Mouse (Mus musculus) lung, adult 18-20 months (tissue): ENCODE results near the gene Chpf.

Experiments used
- DNase-seq, 2 experiments: peaks; one replicate each; pipeline ENCODE4 v3.0.0; 2022; ENCODE audit warnings: mixed read lengths in 2 of 2

Chpf gene

DNA sequence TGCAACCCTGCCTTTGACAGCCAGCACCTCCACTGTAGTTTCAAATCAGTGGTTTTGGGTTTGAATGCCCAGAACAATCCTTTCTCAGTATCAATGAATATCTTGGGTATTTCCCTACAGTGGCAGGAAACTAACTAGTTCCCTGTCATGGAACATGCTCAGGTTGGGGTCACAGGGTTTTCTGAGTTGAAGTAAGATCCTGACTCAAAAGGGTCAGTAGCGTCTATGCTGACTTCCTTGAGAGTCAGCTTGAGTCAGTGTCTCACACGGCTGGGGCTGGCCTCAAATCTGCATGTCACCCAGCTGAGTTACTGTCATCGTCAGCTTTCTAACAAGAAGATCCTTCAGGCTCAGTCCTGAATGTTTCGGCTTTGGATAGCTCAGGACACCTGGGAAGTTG is 19.8 kb upstream of the Chpf start:
- no peak for DNase-seq

DNA sequence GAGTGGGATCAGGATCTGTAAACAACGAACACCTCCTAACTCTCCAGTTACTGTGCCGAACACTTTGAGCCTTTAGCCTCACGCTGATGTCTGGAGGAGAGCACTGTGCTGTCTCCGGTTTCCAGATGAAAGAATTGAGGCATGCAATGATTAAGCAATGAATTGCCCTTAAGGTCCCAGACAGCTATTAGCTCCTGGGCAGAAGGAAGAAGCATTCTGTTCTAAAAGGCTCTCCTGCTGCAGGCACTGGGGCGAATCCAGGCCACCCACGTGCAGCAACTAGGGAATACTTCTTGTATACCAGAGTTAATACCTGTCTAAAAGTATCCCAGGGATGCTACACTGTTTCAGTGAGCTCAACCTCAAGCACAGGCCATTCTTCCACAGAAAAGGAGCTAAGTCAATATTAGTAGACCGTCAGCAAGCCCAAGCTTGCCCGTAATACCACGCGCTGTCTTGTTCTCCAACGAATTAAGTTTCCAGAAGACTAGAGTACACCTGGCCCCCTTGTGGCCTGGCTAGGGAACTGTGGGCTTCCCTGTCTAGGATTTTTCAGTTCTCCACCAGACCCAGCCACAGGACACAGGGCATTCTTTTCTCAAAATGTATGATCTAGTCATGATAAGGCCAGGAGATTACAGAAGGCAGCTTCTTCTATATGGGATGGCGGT is 15.9 kb upstream of the Chpf start:
- DNase-seq, result peak in 1 of 2 experiments; percentile 40

DNA sequence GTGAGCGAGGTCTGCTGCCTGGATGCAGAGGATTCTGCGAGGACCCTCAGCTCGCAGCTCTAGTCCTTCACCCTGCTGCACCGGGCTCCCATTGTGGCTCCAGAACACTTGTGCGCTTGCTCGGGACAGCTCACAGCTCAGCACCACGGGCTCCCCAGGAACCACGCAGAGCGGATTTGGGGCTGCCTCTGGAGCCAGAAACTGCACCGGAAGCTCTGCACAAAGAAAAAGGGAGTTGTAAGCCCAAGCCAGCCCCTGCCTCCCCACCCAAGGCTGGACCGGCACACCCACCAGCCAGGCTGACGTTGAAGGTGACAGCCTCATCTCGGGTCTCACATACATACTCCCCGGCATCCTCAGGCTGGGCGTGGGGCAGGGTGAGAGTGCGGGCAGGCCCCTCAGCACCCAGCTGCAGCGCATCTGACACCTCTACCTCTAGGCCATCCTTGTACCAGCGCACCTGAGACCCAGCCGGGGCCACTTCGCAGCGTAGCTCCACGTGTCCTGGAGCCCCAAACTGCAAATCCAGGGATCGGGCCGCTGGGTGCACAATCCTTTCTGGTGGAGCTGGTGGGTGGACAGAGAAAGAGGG is 13.6 kb upstream of the Chpf start:
- no peak for DNase-seq

DNA sequence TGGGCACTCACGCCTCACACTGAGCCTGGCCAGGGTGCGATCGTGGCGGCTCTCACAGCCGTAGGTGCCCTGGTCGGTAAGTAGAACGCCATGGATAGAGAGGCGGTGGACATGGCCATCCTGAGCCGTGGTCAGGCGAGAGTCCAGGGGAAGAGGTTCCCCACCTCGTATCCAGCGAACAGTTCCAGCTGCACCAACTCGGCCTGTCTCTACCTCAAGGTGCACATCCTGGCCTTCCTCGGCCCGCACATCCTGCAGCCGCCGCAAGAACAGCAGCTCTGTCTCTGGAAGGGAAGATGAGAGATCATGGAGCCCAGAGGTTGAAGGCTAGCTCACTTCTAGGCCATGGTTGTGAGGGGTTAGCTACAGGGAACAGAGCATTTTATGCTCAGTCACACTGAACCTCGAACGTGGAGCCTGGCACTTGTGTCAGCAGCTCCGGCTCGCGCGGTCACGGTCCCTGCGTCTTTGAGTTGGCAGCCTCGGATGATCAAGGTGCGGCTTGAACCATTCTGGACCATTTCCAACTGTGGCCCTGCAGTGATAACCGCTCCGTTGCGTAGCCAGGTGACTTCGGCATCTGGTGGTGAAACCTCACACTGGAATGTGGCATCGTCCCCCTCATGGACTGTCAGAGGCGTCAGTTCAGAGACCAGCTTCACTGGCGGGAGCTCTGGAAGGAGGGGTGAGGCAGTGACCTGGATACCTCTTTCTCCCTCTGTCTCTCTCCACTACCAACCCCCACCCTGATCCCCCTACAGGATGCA is 11.9 kb upstream of the Chpf start:
- DNase-seq, result no peak

DNA sequence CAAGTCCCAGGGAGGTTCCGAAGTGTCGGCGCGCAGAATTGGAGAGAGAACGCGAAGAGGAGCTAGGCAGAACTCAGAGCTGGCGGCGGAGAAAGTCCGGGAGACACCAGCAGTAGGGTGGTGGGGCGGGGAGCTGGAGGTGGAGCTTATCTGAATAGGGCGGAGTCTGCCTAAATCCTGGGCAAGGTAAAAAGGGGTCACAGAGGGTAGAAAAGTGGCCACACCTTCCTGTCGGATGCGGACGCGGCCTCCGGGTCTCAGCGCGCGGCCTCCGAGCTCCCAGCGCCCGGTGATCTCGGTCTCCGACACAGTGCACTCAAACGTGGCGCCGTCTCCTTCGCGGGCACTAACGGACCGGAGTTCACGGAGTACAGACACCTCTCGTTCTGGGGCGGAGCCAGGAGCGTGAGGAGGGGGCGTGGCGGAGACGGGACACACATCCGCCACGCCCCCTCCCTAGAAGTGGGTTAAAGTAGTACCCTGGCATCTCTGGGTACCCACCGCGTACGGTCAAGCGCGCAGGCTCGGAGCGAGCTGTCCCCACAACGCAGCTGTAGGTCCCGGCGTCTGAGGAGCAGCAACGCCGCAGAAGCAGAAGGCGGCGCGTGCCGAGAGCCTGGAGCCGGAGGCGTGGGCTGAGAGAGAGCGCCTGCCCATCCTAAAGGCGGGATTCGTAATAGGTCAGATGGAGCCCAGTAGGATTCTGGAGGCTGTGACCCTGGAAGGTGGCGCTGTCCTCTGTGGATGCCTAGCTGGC is 8.5 kb upstream of the Chpf start:
- peak; percentile 82 to 88 for DNase-seq

DNA sequence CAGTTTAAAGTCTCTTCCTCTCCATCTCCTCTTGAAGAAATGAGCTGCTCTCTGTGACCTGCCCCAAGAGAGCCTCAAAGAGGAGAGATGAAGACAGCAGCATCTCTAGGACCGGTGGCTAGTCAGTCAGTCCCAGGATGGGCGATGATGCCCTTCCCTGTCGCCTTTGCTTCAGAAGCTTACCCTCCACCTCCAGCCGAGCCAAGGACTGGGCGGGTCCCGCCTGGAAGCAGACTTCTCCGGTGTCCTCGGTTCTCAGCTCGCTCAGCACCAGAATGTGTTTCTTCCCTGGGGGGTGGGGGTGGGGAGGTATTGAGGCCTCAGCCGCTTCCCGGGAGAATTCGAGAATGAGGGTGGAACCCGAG is 7.9 kb upstream of the Chpf start:
- no peak for DNase-seq

DNA sequence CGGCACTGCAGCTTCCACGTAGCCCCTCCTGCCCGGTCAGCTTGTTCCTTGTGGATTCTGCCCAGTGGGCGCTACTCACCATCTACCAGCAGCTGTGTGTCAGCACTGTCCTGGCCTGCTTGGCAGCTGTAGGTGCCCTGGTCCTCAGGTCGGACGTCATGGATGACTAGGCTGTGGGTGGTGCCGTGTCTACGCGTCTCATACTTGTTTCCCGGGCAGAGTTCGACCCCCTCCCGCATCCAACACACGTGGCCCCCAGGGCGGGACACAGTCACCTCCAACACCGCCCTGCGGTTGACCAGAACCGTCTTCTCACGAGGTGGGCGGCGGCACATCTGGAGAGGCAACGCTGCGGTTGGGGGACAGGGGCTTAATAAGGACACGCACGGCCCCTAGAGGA is 7.5 kb upstream of the Chpf start:
- no peak for DNase-seq

DNA sequence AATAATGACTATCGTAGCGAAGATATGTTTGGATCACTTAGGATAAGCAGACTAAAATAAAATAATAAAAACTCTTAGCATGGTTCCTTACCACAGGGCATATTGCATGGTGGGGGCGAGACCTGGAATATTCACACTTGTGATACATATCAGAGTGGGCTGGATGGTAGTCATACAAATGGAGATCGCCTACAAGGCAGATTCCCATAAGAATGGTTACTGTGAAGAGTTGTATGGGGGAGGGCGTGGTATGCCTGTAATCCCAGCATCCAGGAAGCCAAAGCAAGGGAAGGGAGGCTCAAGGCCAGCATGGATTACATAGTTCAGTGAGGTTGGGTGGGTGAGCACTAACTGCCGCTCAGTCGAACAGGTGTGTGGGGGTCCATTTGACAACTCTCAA is 1.6 kb upstream of the Chpf start:
- DNase-seq, result no peak

DNA sequence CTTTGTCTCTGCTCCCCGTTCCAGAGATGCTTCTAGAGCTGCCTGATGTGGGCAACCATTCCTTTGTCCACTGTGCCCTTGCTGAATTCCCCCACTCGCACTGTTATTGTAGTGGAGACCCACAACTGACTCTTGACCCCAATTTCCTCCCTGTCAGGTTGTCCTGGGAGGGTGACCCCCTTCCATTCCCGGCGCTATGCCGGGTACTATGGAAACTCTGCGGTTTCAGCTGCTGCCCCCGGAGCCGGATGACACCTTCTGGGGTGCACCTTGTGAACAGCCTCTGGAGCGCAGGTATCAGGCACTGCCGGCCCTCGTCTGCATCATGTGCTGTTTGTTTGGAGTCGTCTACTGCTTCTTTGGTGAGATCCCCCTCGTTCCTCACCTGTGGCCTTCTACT is 929 bp upstream of the Chpf start:
- no peak for DNase-seq

DNA sequence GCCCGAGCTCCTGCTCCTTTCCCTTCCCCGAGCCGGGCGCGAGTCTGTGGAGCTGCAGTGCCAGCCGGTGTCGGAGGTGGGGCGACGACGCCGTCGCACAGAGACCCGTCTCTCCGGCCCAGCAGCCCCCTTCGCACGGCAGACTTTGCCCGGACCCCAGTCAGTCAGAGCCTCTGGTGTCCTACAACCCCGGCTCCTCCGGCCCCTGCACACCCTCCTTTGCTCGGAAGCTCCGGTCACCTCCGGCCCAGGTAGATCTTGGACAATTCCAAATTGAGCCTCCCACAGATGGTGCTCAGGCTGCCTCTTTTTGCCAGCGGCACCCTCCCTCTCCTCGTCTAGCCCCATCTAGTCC is 505 bp upstream of the Chpf start:
- no peak for DNase-seq

DNA sequence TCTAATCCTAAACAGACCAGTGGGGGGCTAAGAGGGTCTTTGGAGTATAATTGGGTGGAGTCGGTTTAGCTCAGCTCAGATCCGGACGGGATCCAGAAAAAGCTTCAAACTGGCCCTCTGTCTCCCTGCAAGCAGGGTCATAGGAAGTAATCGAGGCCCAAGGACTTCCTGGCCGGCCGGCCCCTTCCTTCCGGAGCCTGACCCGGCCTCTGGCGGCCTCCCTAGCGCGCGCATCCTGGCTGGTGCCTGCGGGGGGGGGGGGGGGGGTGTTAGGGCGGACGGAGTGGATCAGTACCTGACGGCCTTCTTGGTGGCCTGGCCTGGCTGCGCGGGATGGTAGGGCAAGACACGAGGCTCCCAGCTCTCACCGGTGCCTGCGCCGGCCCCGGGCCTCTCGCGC is 610 bp downstream of the Chpf start:
- peak; percentile 57 to 67 for DNase-seq

DNA sequence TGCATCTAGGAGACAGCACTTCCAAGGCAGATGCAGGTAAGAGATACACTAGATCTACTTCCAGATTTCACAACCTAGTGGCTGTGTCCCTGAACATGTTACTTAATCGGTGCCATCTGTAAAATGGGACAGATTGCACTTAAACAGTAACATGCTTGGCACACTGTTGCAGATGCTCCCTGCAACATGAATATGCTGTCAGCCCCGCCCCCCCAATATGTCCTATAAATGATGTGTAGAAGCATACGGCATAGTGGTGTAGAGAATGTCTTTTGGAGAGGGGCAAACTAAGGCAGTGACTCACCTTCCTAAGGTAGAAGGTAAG is 1.2 kb downstream of the Chpf start:
- no peak for DNase-seq

DNA sequence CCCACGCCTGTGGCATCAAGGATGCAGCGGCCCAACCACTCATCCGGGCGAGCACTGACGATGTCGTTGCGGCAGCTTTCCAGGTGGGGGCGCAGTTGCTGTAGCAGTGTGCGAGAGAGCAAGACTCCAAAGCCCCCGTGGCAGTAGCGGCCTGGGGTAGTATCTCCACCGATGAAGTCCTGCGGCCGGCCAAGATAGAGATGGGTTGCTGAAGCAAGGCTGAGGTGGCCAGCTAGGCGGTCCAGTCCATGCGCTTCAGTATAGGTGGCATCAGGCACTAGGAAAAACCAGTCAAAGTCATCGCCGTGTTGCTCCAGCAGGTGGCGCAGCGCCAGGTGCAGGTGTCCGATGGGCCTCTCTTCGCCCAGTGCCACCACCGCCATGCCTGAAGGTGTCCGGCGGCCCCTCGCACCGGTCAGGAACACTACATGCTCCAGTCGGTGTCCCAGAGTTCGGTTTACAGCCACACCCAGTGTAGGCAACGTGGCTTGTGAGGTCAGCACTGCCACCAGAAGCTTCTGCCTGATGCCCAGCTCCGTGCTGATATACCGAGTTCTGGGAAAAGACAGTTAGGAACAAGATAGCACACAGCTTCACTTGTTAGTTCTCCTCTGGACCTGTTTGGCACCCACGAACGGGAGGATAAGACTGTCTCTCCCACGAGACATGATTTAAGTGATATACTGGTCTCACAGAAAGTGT is 1.7 kb downstream of the Chpf start:
- peak; percentile 77 to 86 for DNase-seq

DNA sequence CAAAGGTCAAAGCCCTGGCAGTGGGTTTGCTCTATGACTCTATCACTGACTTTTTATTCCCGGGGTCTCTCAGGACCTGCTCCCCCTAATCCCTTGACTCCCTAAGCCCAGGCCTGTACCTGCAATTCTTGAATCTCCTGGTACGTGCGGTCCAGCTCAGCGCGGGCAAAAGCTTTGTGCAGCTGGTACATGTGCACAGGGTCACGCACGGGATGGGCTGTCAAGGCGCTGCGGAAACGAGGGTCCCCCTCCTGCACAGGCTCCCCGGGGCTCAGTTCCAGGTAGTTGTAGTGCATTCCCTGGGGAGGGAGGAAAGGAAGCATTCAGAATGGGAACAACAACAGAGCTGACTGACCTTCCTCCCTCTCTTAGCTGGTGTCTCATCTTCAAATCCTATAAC is 2.7 kb downstream of the Chpf start:
- no peak for DNase-seq

DNA sequence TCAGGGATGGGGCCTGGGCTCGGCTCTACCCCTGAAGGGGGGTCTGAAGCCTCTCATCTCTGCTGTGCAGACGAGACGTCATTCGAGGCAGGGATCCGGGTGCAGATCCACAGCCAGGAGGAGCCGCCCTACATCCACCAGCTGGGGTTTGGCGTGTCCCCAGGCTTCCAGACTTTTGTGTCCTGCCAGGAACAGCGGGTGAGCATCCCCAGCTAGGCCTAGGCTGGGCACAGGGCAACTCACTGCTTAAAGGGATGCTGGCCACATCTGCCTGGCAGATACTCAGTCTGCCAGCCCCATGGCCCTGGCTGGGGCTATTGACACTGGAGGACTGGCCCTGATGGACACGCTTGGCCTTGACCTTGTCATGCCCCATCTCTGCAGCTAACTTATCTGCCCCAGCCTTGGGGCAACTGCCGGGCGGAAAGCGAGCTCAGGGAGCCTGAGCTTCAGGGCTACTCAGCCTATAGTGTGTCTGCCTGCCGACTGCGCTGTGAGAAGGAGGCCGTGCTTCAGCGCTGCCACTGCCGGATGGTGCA is 9.8 kb downstream of the Chpf start:
- DNase-seq, result no peak

DNA sequence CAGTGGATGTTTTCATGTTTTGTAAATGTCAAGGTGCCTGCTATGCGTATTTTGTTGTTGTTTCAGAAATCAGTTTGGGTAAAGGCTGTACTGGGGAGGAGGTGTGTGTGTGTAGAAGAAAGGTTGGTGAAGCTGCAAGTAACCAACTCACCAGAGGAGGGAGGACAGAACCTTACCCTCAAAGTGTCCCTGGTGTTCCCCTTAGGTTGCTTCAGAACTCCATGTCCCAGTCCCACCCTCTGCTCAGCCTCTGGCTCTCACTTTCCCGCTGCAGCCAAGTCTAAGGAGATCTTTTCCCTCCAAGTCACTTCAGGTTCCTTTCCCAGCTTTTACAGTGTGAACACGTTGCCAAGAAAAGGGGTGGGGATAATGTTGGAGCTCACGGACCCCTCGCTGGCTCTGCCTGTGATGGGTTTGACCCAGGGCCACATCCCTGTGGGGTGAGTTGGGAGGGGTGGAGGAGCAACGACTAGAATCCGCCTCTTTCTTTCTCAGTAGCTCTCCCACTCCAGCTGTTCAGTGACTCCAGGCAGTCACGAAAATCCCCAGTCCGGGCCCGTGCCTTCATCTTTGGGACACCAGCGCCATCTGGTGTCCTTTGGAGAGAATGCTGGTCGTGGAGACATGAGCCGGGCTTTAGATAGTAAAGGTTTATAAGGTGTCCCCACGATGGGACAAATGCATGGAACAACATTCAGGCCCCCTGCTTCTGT is 11.7 kb downstream of the Chpf start:
- DNase-seq, result peak; percentile 68 to 72

DNA sequence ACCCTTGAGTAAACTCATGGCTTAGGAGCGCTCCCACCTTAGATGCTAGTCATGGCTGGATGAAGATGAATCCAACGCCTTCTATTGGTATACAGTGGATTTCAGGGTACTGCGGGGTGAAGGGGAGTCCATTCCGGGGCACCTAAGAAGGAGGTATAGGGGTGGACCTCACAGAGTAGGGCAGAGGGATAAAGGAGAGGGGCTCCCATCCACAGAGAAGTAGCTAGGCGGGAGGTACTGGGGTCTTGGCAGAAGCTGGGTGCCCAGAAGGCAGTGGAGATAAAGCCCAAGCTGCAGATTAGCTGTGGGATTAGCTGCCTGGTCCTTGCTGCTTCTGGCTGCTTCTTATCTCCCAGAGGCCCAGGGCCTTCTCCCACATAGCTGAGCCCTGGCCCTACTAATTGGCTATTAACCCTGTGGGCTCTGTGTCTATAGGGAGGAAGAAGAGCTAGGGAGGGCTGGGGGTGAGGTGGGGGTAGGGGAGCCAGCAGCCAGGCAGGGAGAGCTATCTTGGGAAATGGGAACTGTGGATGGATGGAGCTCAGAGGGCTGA is 15.4 kb downstream of the Chpf start:
- DNase-seq, result no peak

DNA sequence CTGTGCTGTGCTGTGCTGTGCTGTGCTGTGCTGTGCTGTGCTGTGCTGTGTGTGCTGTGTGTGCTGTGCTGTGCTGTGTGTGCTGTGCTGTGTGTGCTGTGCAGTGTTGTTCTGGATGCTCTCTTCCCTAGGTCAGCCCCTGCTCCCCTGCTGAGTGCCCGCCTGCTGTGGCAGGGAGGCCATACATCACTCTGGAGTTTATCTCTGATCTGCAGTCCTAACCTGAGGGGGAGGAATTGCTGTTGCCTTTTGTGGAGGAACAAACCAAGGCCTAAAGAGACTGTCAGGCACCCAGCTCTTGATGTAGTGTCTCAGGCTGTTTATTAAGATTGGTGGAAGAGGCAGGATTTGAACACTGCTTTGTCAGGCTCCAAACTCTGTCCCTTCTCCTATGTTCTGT is 16.5 kb downstream of the Chpf start:
- no peak for DNase-seq

DNA sequence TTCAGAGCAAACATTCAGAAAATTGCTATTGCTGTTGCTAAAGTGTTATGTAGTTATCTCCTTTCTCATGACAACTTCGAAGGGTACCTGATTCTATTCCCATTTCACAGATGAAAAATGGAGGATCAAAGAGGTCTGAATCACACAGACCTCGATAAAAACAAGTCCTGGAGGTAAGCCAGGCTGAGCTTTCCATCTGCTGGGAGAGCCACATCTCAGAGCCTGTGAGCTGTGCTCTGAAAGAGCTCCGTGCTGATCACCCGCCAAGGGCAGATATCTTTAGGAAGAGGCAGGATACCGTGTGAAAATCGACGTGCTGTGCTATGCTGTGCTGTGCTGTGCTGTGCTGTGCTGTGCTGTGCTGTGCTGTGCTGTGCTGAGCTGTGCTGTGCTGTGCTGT is 18.8 kb downstream of the Chpf start:
- DNase-seq, result no peak

DNA sequence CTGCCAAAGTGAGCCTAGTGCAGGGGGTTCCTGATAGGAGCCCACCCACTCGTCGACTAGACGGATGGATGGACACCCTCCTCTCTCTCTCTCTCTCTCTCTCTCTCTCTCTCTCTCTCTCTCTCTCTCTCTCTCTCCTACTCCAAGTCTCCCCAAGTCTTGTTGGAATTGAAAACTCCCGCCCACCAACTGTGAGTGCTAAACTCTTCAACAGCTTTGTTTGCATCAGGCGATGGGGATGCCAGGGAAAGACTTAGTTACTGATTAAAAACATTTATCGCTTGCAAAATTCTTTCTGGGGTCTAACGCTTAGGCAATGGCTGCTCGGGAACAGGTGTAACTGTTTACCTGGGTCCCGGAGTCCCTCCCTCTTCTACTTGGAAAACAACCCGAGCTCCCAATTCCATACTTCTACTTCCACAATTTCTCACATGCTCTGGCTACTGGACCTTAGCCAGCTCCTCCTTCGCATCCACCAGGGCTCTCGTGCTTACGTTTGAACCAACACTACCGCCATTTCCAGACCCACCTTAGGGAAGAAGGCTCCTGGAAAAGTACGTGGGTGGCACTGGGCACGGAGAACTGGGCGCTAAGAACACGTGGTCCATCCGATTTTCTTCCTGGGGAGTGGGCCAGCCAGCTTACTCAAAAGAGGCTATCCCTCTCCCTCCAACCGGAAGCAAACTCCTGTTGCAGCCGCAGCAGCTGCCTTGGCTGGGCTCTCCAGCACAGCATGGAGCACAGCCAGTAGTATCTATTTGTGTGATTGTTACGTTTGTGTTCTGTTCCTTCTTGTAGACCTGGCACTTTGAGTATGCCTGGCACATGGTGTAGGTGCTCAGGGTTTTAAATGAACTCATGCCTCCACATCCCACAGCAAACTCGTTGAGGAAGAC is 20.1 kb downstream of the Chpf start:
- no peak for DNase-seq
